Mouse (Mus musculus) spleen, adult 2 months (tissue): Measurements from ENCODE around the gene Rab11a.

Experiments
- CTCF ChIP-seq: fragments of 200-500 bp; IDR thresholded peaks from 2 replicates; pipeline ENCODE4 v1.5.1; 2011; ENCODE audit warnings: mild to moderate bottlenecking, inconsistent platforms; ENCODE audit not compliant: insufficient read depth, insufficient read length, insufficient replicate concordance; ENCODE audit errors: extremely low read depth
- POLR2A ChIP-seq: fragments of 200-500 bp; IDR thresholded peaks from 2 replicates; pipeline ENCODE4 v1.6.1; 2011; ENCODE audit warnings: low read depth, low read length, inconsistent platforms

DNA sequence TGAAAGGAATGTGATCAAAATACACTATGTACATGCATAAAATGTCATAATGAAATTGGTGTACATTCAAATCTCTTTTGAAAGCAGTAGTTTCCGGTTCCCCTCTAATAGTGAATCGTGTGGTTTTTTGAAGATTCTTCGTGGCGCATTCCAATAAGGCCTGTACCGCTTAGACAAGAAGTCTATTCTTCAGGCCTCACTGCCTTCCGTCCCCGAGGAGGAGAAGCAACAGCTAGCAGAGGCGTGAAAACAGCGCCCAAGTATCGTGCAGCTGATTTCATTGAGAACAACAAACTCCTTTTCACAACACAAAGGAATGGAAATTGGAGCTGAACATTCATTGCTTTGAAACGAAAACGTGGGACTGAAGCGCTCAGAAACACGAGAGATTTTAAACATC lies 20.5 kb upstream of the Rab11a start:
- no peak for TF ChIP-seq CTCF
- TF ChIP-seq POLR2A, result no peak
